Mouse (Mus musculus) adrenal gland, postnatal 36 days (tissue): Measurements from ENCODE around the gene Sbk3. TPM values are rescaled to one million over a fixed set of nuclear protein-coding genes. Genes with fewer than 3 reads are reported as not detected.
"Not testable (repeated sequence)": the region's sequence is repeated elsewhere in the genome, so short reads cannot be mapped to it uniquely, and the experiment has no call there.

Source experiments
- DNase-seq, 2 experiments: peaks; one replicate each; pipeline ENCODE4 v3.0.0; 2021; ENCODE audit warnings: mixed read lengths in 1 of 2
- long read RNA-seq, 2 experiments: library from polyadenylated mRNA; stranded (forward); transcript quantifications; one replicate each; pipeline ENCODE4 v2.0.0; 2021; ENCODE audit warnings: borderline sequencing depth in 2 of 2
- total RNA-seq, 2 experiments: library from RNA; stranded (reverse); gene quantifications; 2 replicates each; pipeline ENCODE4 v1.2.3; 2021

Gene Sbk3
- under 1 TPM; 0.23 to 0.50 TPM for total RNA-seq
- long read RNA-seq, experiment 1, result 0 reads
- long read RNA-seq, experiment 2, result 0 reads

- DNase-seq, result no peak
Measured at GRCm38 (mm10) chr7:4971068-4971467, at the start of gene Sbk3. Gene Sbk3, minus strand, starts transcription at chr7:4971168.

- DNase-seq, result no peak
Measured at GRCm38 (mm10) chr7:5020685-5021084, 49.7 kb upstream of the Sbk3 start.

- DNase-seq, result peak; percentile 99 to 100
Measured at GRCm38 (mm10) chr7:5020000-5020681, 49.2 kb upstream of the Sbk3 start, which contains the start of the genes Zfp865 and Ccdc106. Gene Zfp865, plus strand, starts transcription at chr7:5020376. Gene Ccdc106, plus strand, starts transcription at chr7:5020553.

- not testable (repeated sequence) for DNase-seq
Measured at GRCm38 (mm10) chr7:5019576-5019975, 48.6 kb upstream of the Sbk3 start.

- DNase-seq, result no peak
Measured at GRCm38 (mm10) chr7:5017931-5018330, 47.0 kb upstream of the Sbk3 start.

- no peak for DNase-seq
Measured at GRCm38 (mm10) chr7:5017352-5017751, 46.4 kb upstream of the Sbk3 start.

- DNase-seq, result no peak
Measured at GRCm38 (mm10) chr7:5016920-5017319, 46.0 kb upstream of the Sbk3 start.

GRCm38 (mm10) chr7:5016057-5016456, 45.1 kb upstream of the Sbk3 start:
- DNase-seq, result no peak

GRCm38 (mm10) chr7:5015118-5016001, 44.4 kb upstream of the Sbk3 start, which contains the start of gene Gm44973:
Gene Gm44973, plus strand, starts transcription at chr7:5015496.
- DNase-seq, result peak; percentile 96 to 99

GRCm38 (mm10) chr7:5014251-5015117, 43.5 kb upstream of the Sbk3 start, which contains the start of the genes Zfp524 and Fiz1:
Gene Zfp524, plus strand, starts transcription at chr7:5014415.
Gene Fiz1, minus strand, starts transcription at chr7:5014697.
- peak; percentile 96 to 97 for DNase-seq

GRCm38 (mm10) chr7:5012681-5013513, 41.9 kb upstream of the Sbk3 start:
- DNase-seq, result no peak

- no peak for DNase-seq
Measured at GRCm38 (mm10) chr7:5008229-5008628, 37.3 kb upstream of the Sbk3 start.

GRCm38 (mm10) chr7:5002876-5003275, 31.9 kb upstream of the Sbk3 start:
- not testable (repeated sequence) for DNase-seq

GRCm38 (mm10) chr7:4999876-5000275, 28.9 kb upstream of the Sbk3 start:
- peak in 1 of 2 experiments; percentile 35 for DNase-seq

GRCm38 (mm10) chr7:4996934-4997333, 26.0 kb upstream of the Sbk3 start:
- no peak for DNase-seq

GRCm38 (mm10) chr7:4996003-4996895, 25.3 kb upstream of the Sbk3 start, which contains the start of gene Zfp579:
Gene Zfp579, minus strand, starts transcription at chr7:4996158.
- DNase-seq, result peak; percentile 95

- DNase-seq, result no peak
Measured at GRCm38 (mm10) chr7:4995268-4996002, 24.5 kb upstream of the Sbk3 start.

- DNase-seq, result no peak
Measured at GRCm38 (mm10) chr7:4993999-4994788, 23.2 kb upstream of the Sbk3 start.
